Mouse (Mus musculus) c-Kit-negative CD71-positive TER-119-positive erythroid progenitor cells, embryonic 14.5 days (primary cell): Measurements from ENCODE around the gene Trio.

Experiments used
- DNase-seq: peaks from one replicate; pipeline ENCODE4 v3.0.0-alpha.2; 2013; ENCODE audit warnings: low read depth, low spot score

The Trio gene

DNA sequence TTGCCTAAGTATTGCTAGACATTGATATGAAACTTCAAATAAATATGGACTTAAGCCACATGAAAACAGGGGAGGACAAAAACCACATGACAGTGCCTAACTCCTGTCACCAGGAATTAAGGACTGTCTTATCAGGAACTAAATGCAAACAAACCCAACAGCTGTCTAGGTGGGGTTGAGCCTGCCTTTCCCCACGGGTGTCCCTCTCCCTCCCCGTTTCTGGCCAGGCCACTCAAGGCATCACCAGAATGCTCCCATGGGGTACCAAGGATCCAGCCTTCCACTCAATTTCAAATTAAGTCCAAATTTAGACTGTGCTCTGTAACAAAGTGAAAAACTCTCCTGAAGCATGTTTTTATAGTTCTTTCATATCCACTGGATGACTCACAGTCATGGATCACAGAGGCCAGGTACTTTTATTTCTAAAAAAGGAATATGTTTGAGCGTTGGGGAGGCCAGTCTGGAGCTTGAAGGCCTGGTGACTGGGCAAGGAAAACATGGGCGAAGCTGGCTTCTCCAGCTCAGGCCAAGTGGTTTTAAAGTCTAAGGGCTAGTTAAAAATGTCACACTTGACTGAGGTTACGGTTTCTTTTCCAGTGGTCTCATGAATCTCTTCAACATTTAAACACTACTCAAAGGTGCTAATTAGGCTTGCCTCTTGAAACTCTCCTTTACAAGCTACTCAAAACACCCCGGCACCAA is 33.6 kb downstream of the Trio start:
- DNase-seq: no peak

DNA sequence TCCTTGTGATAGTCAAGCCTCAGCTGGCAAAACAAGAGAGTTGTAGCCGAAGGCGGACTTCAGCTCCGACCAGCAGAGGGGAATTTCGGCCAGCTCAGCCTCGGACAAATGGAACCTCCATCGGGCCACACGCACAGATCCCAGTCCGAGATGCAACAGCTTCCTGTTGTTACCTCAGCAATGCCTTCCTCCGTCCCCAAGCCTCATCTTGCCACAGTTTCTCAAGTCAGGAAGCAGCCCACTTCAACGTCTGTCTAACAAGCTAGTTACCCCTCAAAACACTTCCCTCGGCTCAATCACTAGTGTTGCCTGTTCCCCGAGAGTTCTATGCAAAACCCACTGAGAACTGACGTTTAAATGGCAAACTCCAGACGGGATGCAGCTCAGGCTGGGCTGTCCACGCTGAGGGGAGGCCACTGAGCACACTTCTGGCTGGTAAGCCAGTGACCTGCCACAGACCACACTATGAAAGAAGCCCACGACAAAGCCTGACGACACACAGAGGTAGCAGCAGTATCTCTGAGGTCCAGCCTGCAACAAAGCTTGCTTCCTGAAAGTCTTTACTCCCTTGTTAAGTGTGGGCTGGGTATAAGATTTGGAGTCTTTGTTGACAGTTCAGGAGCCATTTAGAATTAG is 34.5 kb downstream of the Trio start:
- no peak for DNase-seq

DNA sequence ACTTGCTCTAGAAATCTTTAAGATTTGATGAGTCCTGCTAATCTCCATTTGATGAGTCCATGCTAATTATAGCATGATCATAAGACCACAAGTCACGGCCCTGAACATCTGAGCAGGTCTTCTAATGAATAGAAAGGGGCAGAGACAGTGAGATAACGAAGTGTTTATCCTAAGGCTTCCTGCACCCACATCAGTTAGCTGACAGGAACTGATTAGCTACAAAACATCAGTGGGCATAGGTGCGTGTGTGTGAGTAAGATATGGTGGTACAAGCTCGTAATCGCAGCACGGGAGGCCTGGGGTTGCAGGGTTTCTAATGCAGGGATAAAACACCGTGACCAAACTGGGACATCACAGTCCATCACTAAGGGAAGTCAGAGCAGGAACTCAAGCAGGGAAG is 37.7 kb downstream of the Trio start:
- DNase-seq: no peak

DNA sequence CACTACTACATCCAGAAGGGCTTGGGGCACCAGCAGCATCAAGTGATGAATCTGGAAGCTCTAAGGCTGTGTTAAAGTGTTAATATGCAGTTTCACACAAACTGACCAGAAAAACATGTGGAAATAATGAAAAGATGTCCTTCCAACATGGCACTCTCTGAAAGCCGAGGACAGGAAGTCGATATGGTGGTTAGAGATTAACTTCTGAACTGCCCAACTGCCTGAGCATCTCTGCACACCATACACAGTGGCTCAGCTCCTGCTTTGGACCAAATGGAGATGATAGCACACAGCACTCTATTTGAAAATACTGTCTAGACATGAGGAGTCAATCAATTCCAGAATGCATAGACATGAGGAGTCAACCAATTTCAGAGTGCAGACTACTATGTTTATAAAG is 40.8 kb downstream of the Trio start:
- DNase-seq: no peak

DNA sequence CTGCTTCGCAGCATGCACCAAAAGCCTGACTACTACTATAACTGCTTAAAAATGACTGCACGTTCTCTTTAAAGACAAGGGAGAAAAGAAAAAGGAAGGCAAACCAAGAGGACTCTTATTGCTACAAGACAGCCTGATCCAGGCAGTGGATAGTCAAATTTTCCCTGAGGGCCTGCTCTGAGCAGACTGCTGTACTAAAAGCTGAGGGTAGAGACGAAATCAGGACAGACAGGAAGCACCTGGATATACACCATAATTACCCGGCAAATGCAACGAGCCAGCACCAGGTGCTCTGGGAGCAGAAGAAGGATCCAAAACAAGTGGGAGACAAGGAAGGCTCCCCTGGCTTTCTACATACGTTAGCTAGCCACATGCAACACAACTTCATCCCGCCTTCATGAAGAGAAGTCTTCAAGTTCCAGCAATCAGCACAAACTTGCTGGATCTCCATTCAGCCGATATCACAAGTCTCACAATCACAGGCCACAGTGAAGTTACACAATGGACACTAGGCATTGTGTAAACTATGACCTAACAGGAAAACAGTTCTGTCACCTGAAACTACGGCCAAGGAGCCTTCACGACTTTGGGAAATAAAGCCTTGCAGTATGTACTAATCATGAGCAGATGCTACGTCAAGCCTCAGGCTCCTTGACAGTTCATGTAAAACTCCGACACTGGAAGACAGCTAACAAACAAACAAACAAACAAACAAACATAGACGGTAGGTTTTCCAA is 43.7 kb downstream of the Trio start:
- DNase-seq: no peak

DNA sequence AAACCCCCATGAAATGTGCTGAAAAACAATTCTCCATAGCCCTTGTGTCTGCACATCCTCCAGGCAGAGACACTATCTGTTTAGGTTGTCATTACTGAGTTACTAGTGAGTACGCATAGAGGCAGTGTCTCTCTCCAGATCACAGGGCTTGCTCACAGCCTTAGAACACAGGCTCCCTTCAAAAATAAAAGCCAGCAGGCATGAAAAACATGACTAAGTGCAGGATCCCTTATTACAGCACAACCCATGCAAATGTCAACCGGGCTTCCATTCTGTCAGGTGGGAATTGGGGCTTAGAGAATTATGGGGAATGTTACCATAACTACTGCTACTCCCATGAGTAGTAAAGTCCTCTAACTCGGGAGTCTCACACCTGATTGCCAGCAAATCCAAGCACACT is 44.4 kb downstream of the Trio start:
- DNase-seq: no peak

DNA sequence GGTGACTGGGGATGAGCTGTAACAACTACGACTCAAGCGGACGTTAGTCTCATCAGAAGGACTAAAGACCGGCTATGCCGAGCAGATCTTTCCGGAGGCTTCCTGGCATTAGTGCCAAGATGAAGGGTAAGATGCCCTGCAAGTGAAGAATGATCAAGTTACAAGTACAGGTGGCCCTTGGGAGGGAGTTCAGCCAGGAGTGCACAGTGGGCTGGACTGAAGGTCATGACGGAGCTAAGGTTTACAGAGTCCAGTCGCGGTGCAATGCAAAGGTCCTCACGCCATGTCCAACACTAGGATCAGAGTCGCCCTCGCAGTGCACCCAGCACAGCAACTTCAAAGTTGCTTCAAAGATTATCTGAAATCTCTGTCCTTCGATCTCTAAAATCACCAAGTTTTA is 45.2 kb downstream of the Trio start:
- DNase-seq: no peak

DNA sequence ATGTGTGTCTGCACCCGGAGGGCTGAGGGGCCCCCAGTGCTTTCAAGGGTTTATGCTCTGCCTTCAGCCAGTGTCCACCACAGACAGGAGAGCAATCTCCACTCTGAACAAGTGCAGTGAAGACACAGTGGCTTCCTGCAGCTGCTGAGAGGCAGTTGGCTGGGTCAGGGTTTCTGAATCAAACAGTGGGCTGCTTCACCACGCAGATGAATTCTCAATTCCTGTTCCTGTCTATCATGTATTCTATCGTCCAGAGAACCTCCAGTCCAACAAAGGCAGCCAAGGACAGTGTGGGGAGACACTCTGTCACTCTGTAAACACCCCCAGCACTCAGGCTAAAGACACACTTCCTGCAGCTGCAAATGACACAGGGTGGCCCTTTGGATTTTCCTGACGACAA is 48.7 kb downstream of the Trio start:
- DNase-seq: no peak

DNA sequence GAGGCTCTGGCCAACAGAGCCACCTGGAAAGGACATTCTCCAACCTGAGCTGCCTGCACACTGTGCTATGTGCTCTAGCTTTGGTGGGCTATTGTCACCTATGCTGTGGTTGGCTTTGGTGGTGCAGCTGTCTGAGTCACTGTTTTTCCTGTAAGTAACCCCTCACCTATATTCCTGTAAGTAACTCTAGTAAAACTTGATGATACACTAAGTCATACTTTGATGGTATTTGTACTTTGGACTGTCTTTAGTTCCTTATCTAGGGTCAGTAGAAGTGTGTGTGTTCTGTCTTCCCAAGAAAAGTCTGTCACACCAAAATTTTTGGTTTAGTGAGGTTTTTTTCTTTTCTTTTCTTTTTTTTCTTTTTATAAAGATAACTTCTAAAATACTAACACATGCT is 49.3 kb downstream of the Trio start:
- DNase-seq: no peak

DNA sequence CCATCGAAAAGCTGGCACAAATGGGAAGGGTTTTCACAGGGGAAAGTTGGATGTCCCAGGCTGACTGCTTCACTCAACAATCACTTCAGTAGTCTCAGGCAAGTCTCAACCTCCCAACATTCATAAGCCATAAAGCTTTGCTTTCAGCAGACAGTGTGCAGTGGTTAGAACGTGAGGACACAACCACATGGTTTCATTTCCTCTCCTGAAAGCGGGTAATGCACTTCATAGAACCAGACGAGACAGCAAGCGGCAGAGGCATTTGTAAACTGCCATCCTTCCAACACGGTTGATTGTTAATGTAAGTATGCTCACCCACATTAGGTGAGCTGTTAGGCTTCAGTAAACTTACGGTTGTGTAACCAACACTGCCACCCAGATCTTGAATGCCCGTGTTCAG is 51.0 kb downstream of the Trio start:
- no peak for DNase-seq

DNA sequence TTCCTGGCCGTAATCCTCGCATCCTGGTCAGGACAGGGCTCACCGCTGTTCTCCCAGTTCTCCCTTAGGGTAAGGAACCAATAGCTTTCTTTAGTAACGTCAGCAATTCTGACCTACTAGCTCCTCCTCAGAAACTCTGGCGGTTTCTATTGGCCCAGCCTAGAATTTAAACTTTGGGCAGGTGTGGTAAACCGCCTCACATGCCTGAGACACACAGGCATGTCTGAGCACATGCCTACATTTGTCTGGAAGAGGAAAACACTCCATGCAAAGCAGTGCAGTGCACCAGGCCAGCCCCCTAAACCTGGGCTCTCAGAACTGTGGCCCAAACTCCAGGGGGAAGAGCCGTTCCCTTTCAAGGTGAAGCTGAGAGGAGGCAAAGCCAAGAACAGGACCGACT is 57.5 kb downstream of the Trio start:
- DNase-seq: no peak

DNA sequence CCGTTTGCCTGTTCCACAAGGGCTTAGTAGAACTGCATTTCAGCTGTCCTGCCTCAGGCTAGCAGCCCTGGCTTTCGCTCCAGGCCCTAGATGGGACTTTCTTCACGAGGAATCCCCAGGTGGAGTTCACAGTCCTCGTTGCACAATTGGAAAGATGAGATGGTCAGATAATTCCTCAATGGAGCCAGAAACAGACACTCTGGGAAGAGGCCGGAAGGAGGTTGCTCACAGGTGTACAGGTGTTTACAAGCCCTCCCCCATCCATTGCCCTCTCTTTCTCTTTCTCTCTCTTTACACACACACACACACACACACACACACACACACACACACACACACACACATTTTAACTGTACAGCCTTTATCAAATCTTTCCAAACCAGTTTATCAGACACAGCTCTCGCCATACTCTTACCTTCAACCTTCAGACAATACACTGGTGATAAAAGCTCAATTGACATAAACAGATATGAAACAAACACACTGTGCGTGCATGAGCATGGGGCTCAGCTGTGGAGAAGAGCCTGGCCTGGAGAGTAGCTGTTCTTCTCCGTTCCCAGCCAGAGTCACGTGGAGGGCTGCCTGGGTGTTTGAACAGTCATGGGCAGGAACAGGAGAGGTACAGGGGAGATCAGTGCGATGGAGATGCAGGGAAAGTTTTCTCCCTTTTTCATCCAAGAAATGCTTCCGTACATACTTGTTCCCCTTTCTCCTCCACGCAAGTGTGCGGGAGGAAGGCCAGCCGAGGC is 58.3 kb downstream of the Trio start:
- no peak for DNase-seq

DNA sequence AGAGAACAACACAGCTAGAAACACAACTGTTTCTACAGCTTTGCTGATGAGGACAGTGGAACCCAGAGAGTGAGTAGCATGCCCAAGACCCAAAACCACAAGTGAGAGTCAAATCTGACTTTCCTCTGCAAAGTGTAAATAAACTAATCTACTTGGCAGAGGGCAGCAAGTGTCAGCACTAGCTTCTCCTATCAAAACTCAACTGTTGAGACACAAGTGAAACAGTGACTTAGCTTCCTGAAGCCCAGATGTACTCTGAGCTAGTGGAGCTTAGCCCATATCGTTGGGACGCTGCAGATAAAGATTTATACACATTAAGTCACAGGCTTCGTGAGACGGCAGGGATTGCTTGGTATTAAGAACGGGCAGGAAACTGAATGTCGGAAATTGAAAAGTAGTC is 60.8 kb downstream of the Trio start:
- no peak for DNase-seq

DNA sequence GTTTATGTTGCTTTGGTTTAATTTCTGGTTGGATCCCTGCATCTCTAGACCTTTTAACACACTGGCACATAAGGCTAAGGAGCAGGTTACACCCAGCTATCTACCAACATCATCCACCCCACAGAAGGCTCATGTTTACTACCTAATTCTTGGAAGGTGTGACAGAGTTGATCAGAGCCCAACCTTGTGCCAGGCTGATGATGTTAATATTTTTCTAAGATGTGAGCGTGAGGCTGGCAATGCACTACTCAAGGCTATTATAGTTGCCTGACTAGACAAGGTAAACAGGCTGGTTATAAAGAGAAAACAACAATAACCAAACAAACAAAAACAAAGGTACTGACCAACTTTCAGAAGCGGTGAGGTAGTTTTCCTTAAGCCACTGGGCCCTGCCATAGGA is 62.1 kb downstream of the Trio start:
- DNase-seq: no peak

DNA sequence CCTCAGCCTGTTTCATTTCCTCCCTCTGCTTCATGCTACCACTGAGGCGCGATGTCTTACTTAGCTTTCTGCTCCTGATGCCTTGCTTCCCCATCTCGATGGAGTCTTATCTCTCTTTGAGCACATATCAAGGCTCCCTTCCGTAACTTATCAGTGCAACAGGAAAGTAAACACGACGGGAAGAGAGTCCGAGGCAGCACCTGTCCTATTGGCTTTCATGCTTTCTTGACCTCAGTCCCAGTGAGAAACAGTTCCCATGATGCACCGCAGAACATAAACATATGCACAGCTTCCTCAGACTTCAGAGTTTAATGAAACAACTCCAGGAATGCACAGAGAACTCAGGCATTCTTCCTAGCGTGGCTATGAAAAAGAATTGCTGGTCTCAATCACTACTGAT is 65.0 kb downstream of the Trio start:
- no peak for DNase-seq

DNA sequence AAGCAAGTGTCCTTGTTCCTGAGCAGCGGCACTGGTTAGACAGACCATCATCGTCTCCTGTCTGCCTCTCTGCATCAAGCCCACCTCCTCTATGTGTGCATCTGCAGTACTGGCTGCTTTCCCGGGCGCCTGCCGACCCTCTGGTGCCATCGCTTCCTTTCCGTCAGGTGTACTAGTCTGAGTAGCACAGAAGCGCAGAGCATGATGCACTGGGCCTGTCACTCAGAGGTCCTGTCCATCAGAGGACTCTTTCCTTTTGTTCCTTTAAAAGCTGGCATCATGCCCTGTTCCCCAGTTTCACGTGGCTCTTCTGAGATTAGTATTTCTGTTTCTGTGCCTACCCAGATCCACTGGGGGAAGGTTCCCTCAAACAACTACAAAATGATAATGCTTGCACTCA is 67.8 kb downstream of the Trio start:
- no peak for DNase-seq

DNA sequence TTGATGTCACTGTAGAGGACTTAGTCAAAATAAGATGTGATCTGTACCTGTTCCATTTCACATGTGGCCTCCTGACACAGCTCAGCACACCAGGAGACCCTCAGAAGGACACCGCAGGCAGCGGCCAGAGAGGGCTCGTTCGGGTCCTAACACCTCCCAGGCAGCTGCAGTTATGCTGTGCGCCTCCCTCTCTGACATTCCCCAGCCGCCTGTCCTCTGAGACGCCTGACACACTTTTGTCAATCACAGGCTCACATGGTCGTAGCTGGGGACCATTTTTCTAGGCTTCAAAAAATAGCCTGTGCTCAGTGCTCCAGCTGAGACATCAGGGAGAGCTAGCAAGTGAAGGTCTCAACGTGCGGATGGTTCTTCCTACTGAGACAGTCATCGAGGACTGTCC is 70.0 kb downstream of the Trio start:
- DNase-seq: no peak

DNA sequence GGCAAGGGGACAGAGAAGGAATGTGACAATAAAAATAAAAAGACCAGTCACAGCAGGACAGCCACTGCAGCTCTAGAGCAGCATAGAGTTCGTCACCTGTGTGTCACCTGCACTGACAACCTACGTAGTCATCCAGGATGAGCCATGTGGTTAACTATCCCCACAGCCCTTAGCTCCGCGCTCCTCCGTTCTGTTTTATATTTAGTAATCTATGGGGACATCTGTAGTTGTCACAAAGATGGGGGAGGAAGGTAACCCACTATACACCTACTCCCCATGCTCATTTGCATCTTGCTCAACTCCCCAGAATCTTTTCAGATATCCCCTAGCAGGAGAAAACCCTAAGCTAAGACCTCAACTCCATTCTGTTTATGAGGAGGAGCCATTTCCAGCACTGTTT is 71.3 kb downstream of the Trio start:
- no peak for DNase-seq

DNA sequence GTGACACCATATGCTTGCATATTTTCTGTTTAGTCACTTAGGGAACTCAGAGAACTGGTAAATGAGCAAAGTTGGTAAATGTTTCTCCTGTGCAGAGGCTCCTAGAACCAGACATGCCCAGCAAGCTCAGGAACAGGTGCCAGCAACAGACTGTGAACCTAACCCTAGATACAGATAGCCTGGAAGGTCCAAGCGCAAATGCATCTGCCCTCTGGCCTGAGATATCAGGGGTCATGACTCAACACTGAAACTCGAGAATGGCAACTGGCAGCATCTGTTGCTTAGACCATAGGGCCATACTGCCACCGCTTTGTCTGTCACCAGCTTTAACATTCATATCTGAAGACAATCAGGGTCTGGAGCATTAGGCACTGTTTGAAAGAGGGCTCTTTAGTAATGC is 72.1 kb downstream of the Trio start:
- DNase-seq: no peak

DNA sequence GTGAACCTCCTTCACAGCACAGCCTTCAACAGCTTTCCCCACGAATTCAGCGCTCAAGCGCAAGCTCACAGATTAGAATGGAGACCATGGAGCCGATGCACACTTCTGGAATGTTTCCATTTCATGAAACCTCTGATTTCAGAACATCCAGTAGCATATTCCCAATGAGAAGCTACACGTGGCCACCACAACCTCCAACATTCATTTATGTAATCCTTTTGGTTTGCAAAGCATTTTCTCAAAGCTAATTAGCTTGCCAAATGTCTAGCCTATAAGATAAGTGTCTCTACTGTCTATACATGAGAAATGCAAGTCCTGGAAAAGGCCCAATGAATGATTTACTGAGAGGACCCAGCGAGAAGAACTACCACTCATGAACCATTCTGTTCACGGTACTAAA is 74.5 kb downstream of the Trio start:
- no peak for DNase-seq

DNA sequence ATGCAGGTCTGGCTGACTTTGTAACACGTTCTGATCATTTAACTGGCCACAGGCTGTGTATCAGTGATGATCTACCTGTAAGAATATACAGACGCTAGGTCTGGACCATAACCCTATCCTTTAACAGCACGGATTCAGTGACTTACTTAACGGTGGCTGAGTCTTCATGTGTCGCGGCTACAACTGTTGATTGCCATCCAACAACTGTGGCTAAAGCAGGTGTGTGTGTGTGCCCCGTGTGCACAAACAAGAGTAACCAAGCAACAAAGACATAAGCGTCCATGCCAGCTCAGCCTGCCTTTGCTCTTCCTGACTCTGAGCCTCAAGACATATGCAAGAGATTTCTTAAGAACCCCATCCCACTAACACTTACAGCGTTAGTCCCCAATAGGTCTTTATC is 76.5 kb downstream of the Trio start:
- no peak for DNase-seq

DNA sequence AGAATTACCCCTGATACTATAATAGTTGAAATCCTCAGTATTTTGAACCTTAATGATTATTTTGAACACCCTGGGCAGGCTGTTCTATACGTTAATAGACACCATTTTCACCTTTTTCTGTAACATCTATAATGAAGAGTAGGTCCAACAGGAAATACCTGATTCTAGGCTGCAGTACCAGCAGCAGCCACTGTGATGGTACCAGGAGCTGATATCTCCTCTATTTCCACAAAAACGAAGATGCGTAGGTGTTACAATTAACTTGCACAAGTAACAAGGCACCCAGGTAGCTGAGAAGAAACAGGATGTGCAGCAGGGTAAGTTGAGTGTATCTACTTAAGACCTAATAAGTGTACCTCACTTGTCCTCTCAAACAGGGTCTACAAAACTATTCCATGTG is 77.8 kb downstream of the Trio start:
- no peak for DNase-seq

DNA sequence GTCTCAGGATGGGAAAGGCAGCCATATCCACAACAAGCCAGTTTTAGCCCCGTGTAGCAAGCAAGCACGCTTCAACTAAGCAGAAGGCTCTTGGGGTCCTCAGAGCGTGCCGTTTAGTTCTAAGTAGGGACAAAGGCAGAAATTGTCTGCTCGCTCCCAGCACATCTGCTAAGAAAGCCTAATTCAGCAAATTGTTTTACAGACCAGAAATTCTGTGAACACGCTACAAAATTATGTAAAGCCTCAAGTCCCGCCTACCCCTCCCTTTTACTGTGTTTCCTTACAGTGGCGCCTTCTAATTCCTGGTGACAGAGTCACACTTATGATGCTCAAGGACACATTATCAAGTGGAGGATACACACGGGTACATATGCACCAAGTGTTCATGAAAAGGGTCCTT is 80.1 kb downstream of the Trio start:
- DNase-seq: no peak
